Mouse (Mus musculus) kidney, embryonic 14.5 days (tissue): ENCODE data around the gene Fancd2os. TPM values are rescaled to one million over a fixed set of nuclear protein-coding genes. Genes with fewer than 3 reads are reported as not detected.

Source experiments
- ATAC-seq: fragments of 200-750 bp; cut with Nextera tagmentation; 2 replicates; pipeline ENCODE4 v1.8.0; 2017; ENCODE audit warnings: moderate number of reproducible peaks, mild to moderate bottlenecking, moderate TSS enrichment, moderate library complexity; ENCODE audit not compliant: low FRiP score, low TSS enrichment
- H3K27ac ChIP-seq: fragments of 300-500 bp; sonication (generic); 2 replicates; pipeline ENCODE4 v1.5.1; 2014; ENCODE audit warnings: low read depth, mild to moderate bottlenecking, low read length, moderate library complexity, mixed read lengths
- H3K27me3 ChIP-seq: fragments of 300-500 bp; sonication (generic); 2 replicates; pipeline ENCODE4 v1.6.1; 2014; ENCODE audit warnings: mild to moderate bottlenecking, low read length; ENCODE audit not compliant: control insufficient read depth, insufficient read depth
- H3K36me3 ChIP-seq: fragments of 300-500 bp; sonication (generic); 2 replicates; pipeline ENCODE4 v1.6.1; 2014; ENCODE audit warnings: low read length, mixed read lengths; ENCODE audit not compliant: control insufficient read depth, insufficient read depth
- H3K4me1 ChIP-seq: fragments of 300-500 bp; sonication (generic); 2 replicates; pipeline ENCODE4 v1.6.1; 2014; ENCODE audit warnings: low read length, mixed read lengths; ENCODE audit not compliant: control insufficient read depth, insufficient read depth
- H3K4me2 ChIP-seq: fragments of 300-500 bp; sonication (generic); replicated peaks from 2 replicates; pipeline ENCODE4 v1.6.1; 2014; ENCODE audit warnings: low read depth, mild to moderate bottlenecking, low read length
- H3K4me3 ChIP-seq: fragments of 300-500 bp; sonication (generic); 2 replicates; pipeline ENCODE4 v1.5.1; 2014; ENCODE audit warnings: mild to moderate bottlenecking, low read length
- H3K9ac ChIP-seq: fragments of 300-500 bp; sonication (generic); 2 replicates; pipeline ENCODE4 v1.6.1; 2014; ENCODE audit warnings: low read depth, mild to moderate bottlenecking, low read length, moderate library complexity
- H3K9me3 ChIP-seq: fragments of 300-500 bp; sonication (generic); 2 replicates; pipeline ENCODE4 v1.6.1; 2016; ENCODE audit warnings: low read length; ENCODE audit not compliant: control insufficient read depth
- WGBS: fragments of 180-500 bp; shearing (Covaris S2); extraction: QIAGEN DNeasy Blood & Tissue Kit; methylation state at CpG from one replicate; pipeline ENCODE4 v1.1.7; 2014; 5-methylcytosine and 5-hydroxymethylcytosine counted together
- polyA plus RNA-seq: library from polyadenylated mRNA; unstranded; fragments of >200 nt; fragmentation: Nextera tagmentation; extraction: Ambion mirVana; gene quantifications from 2 replicates; pipeline ENCODE4 v1.2.1, GENCODE M21; 2014

Gene Fancd2os
- polyA plus RNA-seq, 1 experiment from 2014 or later = 0.28 TPM

DNA sequence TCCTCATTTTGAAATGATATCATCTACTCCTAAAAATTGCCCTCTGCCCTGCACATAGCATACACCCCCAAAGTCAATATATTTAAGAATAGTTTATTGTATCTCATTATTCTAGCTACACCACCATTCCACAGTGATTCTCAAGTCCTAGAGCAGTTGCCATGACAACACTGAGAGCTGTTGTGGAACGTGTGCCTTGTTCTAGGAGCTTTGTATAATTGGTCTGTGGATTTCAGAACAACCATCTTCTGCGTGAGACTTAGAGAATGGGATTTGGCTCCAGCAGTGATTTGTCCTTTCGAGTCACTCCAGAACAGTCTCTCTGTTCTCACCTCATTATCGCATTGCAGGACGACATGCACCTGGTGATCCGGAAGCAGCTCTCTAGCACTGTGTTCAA lies 40.8 kb downstream of the Fancd2os start:
- Histone ChIP-seq H3K4me2 (no peak overlapping the region), H3K4me1 (no peaks in the 10 kb centered on the region), H3K9ac (no peak overlapping the region), H3K27ac (no peak overlapping the region), H3K4me3 (no peak overlapping the region), H3K36me3 (peaks cover 20% of the 10 kb centered on the region; the same call in 1 of the 2 replicates), H3K27me3 (no peaks in the 10 kb centered on the region), H3K9me3 (no peaks in the 10 kb centered on the region)
- 92% methylated on average over 6 of the region's 6 CpGs for WGBS
- ATAC-seq = no peak

Other genes with a start within 250 kb of the Fancd2os start
- 59.9 and 65.8 TPM in 2 replicates for gene Tada3, start 222.8 kb downstream of the Fancd2os start, polyA plus RNA-seq
- 230 and 351 TPM in 2 replicates for gene Arpc4, start 222.6 kb downstream of the Fancd2os start, polyA plus RNA-seq
- gene Ttll3, start 211.5 kb downstream of the Fancd2os start, polyA plus RNA-seq = 2.0 and 2.4 TPM in 2 replicates
- gene Rpusd3, start 181.4 kb downstream of the Fancd2os start, polyA plus RNA-seq = 29.0 and 30.5 TPM in 2 replicates
- not detected in 2 replicates for gene Cidec, start 165.0 kb downstream of the Fancd2os start, polyA plus RNA-seq
- 95.9 and 103 TPM in 2 replicates for gene Jagn1, start 158.1 kb downstream of the Fancd2os start, polyA plus RNA-seq
- gene Il17re, start 142.2 kb downstream of the Fancd2os start, polyA plus RNA-seq = 3.5 and 6.1 TPM in 2 replicates
- 9.3 and 9.5 TPM in 2 replicates for gene Il17rc, start 129.3 kb downstream of the Fancd2os start, polyA plus RNA-seq
- gene Creld1, start 117.4 kb downstream of the Fancd2os start, polyA plus RNA-seq = 22.9 and 25.4 TPM in 2 replicates
- 0.73 and 1.6 TPM in 2 replicates for gene Prrt3, start 98.8 kb downstream of the Fancd2os start, polyA plus RNA-seq
- gene Emc3, start 69.1 kb downstream of the Fancd2os start, polyA plus RNA-seq = 81.3 and 98.0 TPM in 2 replicates
- gene Fancd2, start 69.0 kb downstream of the Fancd2os start, polyA plus RNA-seq = 12.0 and 16.1 TPM in 2 replicates
- 233 and 273 TPM in 2 replicates for gene Brk1, start 4.1 kb upstream of the Fancd2os start, polyA plus RNA-seq
- gene Vhl, start 23.2 kb upstream of the Fancd2os start, polyA plus RNA-seq = 25.9 and 40.7 TPM in 2 replicates
- gene Irak2, start 37.8 kb upstream of the Fancd2os start, polyA plus RNA-seq = 1.9 and 2.6 TPM in 2 replicates
- gene Tatdn2, start 96.3 kb upstream of the Fancd2os start, polyA plus RNA-seq = 0.93 and 1.9 TPM in 2 replicates
- 0.37 and 0.60 TPM in 2 replicates for gene Ghrl, start 119.2 kb upstream of the Fancd2os start, polyA plus RNA-seq
- gene Sec13, start 140.0 kb upstream of the Fancd2os start, polyA plus RNA-seq = 286 and 297 TPM in 2 replicates